Mouse (Mus musculus): ENCODE data around the gene D130043K22Rik.

Gene D130043K22Rik

DNA sequence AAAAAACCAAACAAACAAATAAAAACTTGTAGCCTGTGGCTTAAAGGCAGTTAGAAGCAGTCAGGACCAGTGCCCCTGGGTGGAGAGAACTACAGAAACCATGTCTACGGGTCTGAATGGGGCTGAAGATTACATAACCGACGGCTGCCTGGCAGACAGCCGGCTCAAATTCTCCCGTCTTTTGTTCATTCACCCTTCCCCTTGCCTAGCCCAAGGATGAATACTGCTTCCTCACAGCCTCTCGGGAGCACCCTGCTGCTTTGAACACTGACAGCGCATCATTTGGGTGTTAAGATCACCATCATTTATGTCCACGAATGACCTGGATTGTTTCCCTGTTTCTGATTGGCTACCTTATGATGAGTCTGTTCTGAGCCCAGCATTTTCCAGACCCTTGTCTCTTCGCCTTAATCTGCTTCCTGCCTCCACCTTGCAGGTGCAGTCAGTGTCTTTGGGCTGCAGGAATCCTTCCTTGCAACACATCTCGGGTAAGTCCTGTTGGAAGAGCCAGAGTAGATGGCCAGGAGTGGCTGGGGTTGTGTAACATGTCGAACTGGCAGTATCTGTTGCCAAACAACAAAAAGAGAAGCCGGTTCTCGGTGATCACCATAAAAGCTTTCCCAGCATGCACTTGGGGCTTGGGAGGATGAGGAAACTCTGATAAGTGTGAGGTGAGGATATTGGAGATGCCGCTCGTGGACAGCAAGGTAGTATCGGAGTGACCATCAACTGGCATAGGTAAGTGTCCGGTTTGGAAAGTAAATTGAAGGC lies 97.8 kb downstream of the D130043K22Rik start, which contains the start of gene Gpld1:
Gpld1 (plus strand) TSS at position 641 of the 771 bp plus-strand sequence.
- in situ Hi-C loops (cut with MboI, MseI) = loop anchor here (5.0 kb wide), 1 partner anchor 105 kb away; no protein-coding TSS in a partner anchor

DNA sequence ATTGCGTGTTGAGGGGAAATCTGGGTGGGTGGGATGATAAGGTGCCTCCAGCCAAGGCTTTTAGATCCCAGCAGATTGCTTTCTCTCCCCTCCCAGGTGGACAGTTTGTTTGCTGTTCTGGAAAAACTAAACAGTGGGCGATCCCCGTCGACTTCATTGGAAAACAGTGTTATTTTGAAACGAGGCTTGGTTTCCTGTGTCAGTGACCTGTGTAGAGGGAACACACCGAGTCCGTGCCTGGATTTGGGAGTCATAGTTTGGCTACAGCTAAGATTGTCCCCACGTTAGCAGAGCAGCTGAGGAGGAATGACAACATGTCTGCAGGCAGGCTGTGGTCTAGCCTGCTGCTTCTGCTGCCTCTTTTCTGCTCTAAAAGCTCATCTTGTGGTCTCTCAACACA lies 98.4 kb downstream of the D130043K22Rik start:
- in situ Hi-C loops (cut with MboI, MseI) = loop anchor here (5.0 kb wide), 1 partner anchor 106 kb away; no protein-coding TSS in a partner anchor

DNA sequence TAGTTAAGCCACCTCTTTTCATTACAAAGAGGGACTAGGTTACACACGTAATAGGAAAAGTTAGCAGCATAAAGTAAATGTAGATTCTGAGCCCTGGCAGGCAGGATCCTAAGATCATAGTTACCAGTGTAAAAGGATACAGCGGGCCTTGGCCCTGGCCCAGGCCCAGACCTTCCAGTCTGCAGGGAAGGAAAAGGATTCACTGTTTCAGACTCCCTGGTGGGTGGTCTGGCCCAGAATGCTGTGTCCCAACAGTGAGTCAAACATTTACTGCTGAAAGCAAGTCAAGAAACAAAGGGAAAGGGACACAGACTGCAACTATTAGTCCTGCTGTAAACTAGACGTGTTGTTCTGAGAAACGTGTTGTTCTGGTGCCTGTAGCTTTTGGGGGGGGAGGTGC lies 100.6 kb downstream of the D130043K22Rik start:
- in situ Hi-C loops (cut with MboI, MseI) = no loop called here

DNA sequence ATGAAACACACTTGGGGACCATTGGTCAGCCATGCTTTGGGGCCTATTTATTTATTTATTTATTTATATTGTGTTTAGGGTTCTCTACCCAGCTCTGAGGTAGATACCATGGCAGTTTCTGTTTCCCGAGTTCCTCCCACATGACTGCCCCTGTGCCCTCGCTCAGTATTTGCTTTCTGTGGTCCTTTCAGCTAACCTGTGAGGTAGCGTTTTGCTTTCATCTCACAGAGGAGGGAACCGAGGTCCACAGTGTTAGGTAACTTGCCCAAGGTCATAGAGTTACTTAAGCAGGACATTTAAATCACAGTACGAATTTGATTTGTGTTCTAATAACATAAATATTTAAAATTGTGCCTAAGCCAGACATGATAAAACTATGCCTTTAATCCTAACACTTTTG lies 102.2 kb downstream of the D130043K22Rik start:
- in situ Hi-C loops (cut with MboI, MseI) = no loop called here

DNA sequence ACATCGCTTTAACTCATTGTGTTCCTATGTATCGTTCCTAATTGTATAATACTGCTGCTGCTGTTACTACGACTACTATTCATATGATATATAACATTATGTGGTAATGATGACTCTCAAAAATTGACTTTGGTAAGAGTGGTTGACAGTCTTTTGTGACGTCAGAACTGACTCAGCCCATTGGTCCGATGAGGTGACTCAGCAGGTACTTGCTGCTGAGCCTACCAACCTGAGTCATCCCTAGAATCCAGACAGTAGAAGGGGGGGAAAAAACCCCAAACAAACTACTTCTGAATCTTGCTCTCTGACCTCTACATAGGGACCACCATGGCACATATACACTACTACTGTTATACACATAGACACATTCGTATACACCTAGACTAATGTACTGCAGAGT lies 103.9 kb downstream of the D130043K22Rik start:
- in situ Hi-C loops (cut with MboI, MseI) = no loop called here

All from regulatory T cell (primary cell).